Mouse (Mus musculus) 3134 (cell line): Measurements from ENCODE around the gene Olfr1294.

Source experiments
- DNase-seq: peaks from one replicate; pipeline ENCODE4 v3.0.0-alpha.2; 2011; ENCODE audit warnings: low spot score; ENCODE audit not compliant: insufficient read length; ENCODE audit errors: extremely low read depth

The Olfr1294 gene

DNA sequence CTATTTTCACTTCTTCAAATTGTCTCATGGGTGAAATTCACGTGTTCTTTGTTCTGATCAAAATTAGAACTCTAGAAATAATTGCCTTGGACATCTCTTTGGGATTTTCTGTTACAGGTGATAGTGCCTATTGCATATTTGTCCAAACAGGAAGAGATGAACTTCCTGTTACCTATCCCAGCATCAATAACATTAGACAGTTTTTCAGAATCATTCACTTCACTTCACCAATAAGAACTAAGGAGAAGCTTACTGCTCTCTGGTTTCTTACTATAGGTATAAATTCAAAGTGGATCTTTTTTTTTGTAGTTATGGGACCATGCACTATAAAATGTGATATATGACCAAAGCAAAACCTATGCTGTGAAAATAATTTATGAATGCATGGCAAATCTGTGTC, at the start of gene Olfr1294:
Gene Olfr1294, minus strand, starts transcription at position 101 of the 400 bp plus-strand sequence.
- DNase-seq: no peak

DNA sequence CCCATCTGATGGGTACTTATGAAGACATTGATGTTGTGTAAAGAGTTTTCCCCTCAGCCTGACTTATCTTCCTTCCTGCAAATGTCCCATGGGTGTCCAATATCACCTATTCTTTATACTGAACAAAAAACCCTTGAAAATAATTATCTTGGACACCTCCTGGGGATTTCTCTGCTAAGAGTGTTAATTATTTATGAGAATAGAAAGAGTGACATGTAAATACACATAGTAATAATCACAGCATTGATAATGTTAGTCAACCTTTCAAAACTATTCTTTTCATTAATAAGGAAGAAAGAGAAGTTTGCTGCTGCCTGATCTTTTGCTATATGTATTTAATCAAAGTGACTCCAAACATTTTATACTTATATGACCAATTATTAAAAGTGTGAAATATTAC, 29.5 kb upstream of the Olfr1294 start, which contains the start of gene Olfr1295:
Gene Olfr1295, minus strand, starts transcription at position 101 of the 400 bp plus-strand sequence.
- no peak for DNase-seq

DNA sequence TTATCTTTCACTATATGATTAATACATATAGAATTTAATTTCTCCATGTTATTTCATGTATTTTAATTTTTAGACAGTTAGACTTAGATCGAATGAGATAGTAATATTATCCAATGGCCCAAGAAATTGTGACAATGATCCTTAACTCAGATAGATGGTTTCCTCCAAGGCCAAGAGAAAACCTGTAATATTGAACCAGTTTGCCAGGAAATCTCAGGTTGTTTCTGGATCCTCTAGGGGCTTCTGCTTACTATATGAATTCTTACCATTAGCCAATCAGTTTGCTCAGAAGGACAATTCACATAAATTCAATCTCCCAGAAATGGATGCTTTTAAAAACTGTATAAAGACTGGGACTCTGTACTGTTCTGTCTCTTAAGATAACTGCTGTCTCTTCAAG, 15.2 kb downstream of the Olfr1294 start, which contains the start of gene Olfr1293-ps:
Gene Olfr1293-ps, plus strand, starts transcription at position 301 of the 400 bp plus-strand sequence.
- DNase-seq: no peak

DNA sequence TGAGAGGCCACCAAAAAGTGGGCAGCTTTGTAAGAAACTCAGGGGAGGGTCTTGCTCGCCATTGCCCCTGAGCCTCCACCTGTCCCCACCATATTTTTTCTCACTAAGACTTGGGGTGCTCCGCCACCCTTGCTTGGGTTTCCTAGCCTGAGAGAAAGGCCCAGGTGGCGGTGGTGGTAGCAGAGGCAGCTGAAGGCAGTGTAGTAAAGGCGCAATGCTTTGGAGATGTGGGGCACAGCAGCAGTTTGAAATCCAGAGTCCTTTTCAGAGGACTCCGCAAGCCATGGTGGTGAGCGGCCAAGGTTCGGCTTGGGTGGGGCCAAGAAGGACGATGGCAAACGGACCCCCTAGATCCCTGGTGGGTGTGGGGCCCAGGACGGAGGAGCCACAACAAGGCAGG, 22.6 kb downstream of the Olfr1294 start:
- DNase-seq: no peak

DNA sequence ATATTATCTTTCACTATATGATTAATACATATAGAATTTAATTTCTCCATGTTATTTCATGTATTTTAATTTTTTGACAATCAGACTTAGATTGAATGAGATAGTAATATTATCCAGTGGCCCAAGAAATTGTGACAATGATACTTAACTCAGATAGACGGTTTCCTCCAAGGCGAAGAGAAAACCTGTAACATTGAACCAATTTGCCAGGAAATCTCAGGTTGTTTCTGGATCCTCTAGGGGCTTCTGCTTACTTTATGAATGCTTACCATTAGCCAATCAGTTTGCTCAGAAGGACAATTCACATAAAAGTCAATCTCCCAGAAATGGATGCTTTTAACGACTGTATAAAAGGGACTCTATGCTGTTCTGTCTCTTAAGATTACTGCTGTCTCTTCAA, 43.2 kb downstream of the Olfr1294 start, which contains the start of gene Olfr1291-ps1:
Gene Olfr1291-ps1, plus strand, starts transcription at position 301 of the 400 bp plus-strand sequence.
- DNase-seq: no peak

DNA sequence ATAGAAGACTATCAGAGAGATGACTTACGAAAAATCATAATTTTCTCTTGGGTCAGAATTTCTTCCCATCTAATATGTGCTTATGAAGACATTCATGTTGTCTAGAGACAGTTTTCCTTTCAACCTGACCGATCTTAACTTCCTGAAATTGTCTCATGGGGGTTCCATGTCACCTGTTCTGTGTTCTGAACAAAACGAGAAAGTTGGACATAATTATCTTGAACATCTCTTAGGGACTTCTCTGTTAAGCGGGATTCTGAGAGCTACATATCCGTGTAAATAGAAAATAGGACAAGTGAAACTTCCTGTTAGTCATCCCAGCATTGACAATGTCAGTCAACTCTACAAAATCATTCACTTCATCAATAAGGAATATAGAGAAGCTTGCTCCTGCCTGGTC, 46.4 kb downstream of the Olfr1294 start, which contains the start of gene Olfr1290:
Gene Olfr1290, minus strand, starts transcription at position 101 of the 400 bp plus-strand sequence.
- DNase-seq: no peak
